Mouse (Mus musculus) liver, adult 2 months (tissue): ENCODE data around the gene Cisd3. TPM values are rescaled to one million over a fixed set of nuclear protein-coding genes. Genes with fewer than 3 reads are reported as not detected.
A peak's percentile ranks its signal among the peaks of the same experiment; 100 is the strongest.

Experiments used
- DNase-seq: peaks from one replicate; pipeline ENCODE4 v3.0.0-alpha.2; 2011; ENCODE audit warnings: low read depth, low spot score; ENCODE audit errors: extremely low read depth
- H3K27ac ChIP-seq: fragments of 200-500 bp; replicated peaks from 2 replicates; pipeline ENCODE4 v1.5.1; 2012; ENCODE audit warnings: low read depth, mild to moderate bottlenecking, control low read depth, inconsistent platforms, low read length; ENCODE audit not compliant: insufficient read depth
- H3K27me3 ChIP-seq: fragments of 200-500 bp; 2 replicates; pipeline ENCODE4 v1.6.1; 2012; ENCODE audit warnings: mild to moderate bottlenecking, moderate library complexity, low read length, inconsistent platforms; ENCODE audit not compliant: control insufficient read depth, insufficient read depth
- H3K36me3 ChIP-seq: fragments of 200-500 bp; 2 replicates; pipeline ENCODE4 v1.6.1; 2012; ENCODE audit warnings: low read length, inconsistent platforms; ENCODE audit not compliant: control insufficient read depth, insufficient read depth
- H3K4me1 ChIP-seq: fragments of 200-500 bp; 2 replicates; pipeline ENCODE4 v1.6.1; 2011; ENCODE audit warnings: low read length; ENCODE audit not compliant: control insufficient read depth, insufficient read depth
- H3K4me3 ChIP-seq: fragments of 200-500 bp; 2 replicates; pipeline ENCODE4 v1.5.1; 2011; ENCODE audit warnings: low read depth, mild to moderate bottlenecking, control low read depth, low read length, moderate library complexity; ENCODE audit not compliant: insufficient read depth
- H3K79me2 ChIP-seq: fragments of 200-500 bp; 2 replicates; pipeline ENCODE4 v1.6.1; 2012; ENCODE audit warnings: inconsistent platforms, mild to moderate bottlenecking, low read length, moderate library complexity; ENCODE audit not compliant: control insufficient read depth, insufficient read depth
- H3K9ac ChIP-seq: fragments of 200-500 bp; 2 replicates; pipeline ENCODE4 v1.6.1; 2012; ENCODE audit warnings: low read depth, mild to moderate bottlenecking, control low read depth, inconsistent platforms, low read length
- CTCF ChIP-seq: fragments of 200-500 bp; IDR thresholded peaks from 2 replicates; pipeline ENCODE4 v1.5.1; 2011; ENCODE audit warnings: low read depth, low read length, control low read depth
- POLR2A ChIP-seq: fragments of 200-500 bp; IDR thresholded peaks from 2 replicates; pipeline ENCODE4 v1.6.1; 2011; ENCODE audit warnings: low read length, control low read depth; ENCODE audit not compliant: insufficient read depth; ENCODE audit errors: extremely low read depth
- WGBS: fragments of 180-500 bp; shearing (Covaris S2); methylation state at CpG from one replicate; pipeline ENCODE4 v1.1.7; 2018; 5-methylcytosine and 5-hydroxymethylcytosine counted together
- polyA plus RNA-seq: library from polyadenylated mRNA; depleted of rRNA; stranded (reverse); fragments of >200 nt; gene quantifications from 2 replicates; pipeline ENCODE4 v1.2.3, GENCODE M21; 2012
- total RNA-seq: library from RNA; depleted of rRNA; stranded (reverse); fragments of >200 nt; gene quantifications from 2 replicates; pipeline ENCODE4 v1.2.3, GENCODE M21; 2014

The Cisd3 gene
- total and polyA plus RNA-seq, 2 experiments: 35.7 to 73.6 TPM

DNA sequence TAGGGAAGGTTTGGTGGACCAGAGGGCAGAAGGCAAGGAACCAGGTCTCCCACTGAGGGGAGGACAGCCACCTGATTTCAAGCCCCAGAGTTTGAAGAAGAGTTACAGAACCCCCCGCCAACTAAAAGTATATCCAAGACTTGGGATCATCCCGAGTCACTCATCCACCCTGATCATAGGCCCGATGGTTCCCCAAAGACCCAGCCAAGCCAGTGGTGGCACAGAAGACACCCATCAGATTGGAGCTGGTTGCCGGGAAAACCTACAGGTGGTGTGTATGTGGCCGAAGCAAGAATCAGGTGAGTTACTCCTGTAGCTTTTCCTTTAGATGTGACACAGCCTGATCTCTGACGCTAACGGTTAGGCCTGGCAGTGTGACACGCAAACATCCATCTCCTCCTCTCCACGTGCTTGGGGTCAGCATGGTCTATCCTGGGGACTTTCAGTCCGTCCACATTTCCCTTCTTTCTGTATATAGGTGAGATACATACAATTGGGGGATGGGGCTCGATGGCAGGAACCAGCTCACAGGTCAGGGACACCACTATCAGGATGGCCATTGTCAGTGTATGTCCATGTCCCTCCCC is 789 bp downstream of the Cisd3 start:
- peak overlapping the region; percentile 60 for H3K9ac ChIP-seq
- H3K27ac ChIP-seq: peak overlapping the region; percentile 81

DNA sequence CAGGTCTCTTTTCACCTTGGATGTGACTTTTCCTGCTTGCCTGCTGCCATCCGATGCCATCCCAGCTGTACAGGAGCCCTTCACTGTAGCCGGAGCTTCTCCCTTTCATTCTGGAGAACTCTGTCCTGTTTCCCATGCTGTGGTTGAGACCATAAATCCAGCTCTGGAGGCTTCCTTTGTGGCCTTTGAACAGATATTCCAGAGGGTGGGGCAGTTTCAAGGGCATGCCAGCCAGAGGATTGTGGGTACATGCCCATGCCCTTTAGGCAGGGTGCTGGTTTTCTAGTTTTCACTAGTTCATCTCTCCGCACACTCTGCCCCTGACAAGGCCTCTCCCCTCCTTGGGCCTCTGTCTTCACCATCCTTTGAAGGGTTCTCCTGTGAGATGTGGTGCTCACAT is 1.4 kb downstream of the Cisd3 start:
- TF ChIP-seq CTCF: no peak
- 0 out of 2 replicates have a peak, but pooled peaks have one; percentile 17 for TF ChIP-seq POLR2A
- 46% methylated on average over 3 of the region's 3 CpGs for WGBS
- H3K4me1 ChIP-seq: peaks cover 9% of the 10 kb centered on the region
- peak overlapping the region; percentile 60 for H3K9ac ChIP-seq
- peak; percentile 74 for DNase-seq
- H3K27me3 ChIP-seq: no peaks in the 10 kb centered on the region
- H3K79me2 ChIP-seq: no peaks in the 10 kb centered on the region; the same call in 1 of the 2 replicates
- H3K36me3 ChIP-seq: no peaks in the 10 kb centered on the region
- H3K27ac ChIP-seq: peak overlapping the region; percentile 81
- H3K4me3 ChIP-seq: peak overlapping the region; percentile 67

More for the DNA sequence above, 789 bp downstream of the Cisd3 start:
- no peaks in the 10 kb centered on the region; the same call in 1 of the 2 replicates for H3K79me2 ChIP-seq
- no peak for TF ChIP-seq CTCF
- no peak for TF ChIP-seq POLR2A
- H3K4me3 ChIP-seq: peak overlapping the region; percentile 67
- peaks cover 9% of the 10 kb centered on the region for H3K4me1 ChIP-seq
- H3K27me3 ChIP-seq: no peaks in the 10 kb centered on the region
- no peaks in the 10 kb centered on the region for H3K36me3 ChIP-seq
- DNase-seq: peak; percentile 40
- 26% methylated on average over 11 of the region's 11 CpGs for WGBS

DNA sequence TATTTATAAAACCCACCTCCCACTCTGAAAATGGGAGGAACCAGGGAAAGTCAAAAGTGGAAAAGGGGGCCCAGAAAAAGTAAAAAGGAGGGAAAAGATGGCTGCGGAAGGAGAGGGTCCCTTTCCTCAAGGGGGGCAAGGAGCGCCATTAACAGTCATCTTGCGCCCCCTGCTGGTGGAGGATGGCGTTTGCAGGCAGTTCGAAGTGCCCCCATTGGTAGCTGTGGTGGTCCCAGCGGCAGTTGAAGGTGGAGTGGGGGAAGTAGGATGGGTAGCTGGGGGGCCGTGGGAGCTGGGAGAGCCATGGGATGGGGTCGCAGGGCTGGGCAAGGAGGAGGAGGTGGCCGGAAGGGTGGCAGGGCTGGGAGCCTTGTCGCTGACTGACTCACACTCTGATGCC is 4.2 kb downstream of the Cisd3 start:
- Histone ChIP-seq H3K27ac (no peak overlapping the region), H3K4me1 (peaks cover 9% of the 10 kb centered on the region), H3K9ac (no peak overlapping the region), H3K27me3 (no peaks in the 10 kb centered on the region), H3K79me2 (no peaks in the 10 kb centered on the region; the same call in 1 of the 2 replicates), H3K36me3 (no peaks in the 10 kb centered on the region), H3K4me3 (no peak overlapping the region)
- peak; percentile 90 for TF ChIP-seq CTCF
- no peak for TF ChIP-seq POLR2A
- 45% methylated on average over 10 of the region's 10 CpGs for WGBS
- DNase-seq: no peak

DNA sequence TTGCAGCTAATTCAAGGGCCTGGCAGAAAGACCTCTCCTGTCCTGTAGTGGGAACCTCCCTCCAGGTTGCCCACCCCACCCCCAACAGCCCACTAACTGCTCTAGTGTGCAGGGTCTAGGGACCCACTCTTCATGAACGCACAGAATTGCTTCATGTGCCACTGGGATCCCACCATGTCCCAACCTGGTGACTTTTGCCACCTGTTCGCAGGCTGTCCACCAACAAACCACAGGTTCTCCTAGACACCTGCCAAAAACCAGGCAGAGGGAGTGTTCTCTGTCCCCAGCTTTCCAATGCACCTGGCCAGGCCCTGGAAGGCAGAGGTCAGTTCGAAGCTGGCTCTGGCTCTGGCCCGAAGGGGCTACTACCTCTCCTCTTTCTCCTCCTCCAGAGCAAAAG is 8.8 kb downstream of the Cisd3 start:
- Histone ChIP-seq H3K79me2 (no peaks in the 10 kb centered on the region), H3K4me1 (peaks cover 2% of the 10 kb centered on the region; the same call in 1 of the 2 replicates), H3K4me3 (no peak overlapping the region), H3K27me3 (no peaks in the 10 kb centered on the region), H3K36me3 (no peaks in the 10 kb centered on the region), H3K9ac (no peak overlapping the region), H3K27ac (no peak overlapping the region)
- TF ChIP-seq CTCF: no peak
- no peak for TF ChIP-seq POLR2A
- DNase-seq: no peak
- WGBS: 59% methylated on average over 4 of the region's 4 CpGs

DNA sequence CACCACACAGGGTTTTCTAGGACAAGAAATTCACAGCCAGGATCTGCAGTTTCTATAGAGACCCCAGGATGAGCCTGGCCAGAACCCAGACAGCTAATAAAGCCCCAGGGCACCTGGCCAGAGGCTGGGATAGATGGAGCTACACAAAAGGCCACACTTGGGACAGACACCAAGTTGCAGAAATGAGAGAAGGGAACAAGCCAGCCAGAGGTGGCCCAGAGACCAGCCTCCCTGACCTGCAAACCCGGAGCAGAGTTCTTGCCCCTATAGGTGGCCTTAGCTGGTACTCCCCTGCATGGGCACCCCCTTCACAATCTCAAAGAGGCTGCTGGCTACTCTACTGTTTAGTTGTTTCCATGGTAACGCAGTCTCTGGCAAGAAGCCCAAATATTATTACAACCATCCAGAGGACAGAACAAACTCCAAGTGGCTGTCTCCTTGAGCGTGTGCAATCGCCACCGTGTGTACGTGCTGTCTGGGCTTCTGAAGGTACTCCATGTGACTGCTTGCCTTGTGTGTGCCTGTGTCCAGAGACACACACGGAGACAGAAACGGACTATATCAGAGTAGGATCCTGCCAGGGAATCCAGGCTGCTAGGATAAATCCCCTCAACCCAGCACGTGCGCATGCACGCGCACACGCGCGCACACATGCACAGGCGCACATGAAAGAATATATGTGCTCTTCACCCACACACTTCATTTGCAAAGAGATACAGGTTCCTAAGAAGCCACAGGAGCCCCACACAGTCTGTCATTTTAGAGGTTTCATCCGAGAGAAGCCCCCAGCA is 9.5 kb downstream of the Cisd3 start:
- peaks cover 2% of the 10 kb centered on the region; the same call in 1 of the 2 replicates for H3K4me1 ChIP-seq
- H3K36me3 ChIP-seq: no peaks in the 10 kb centered on the region
- no peak overlapping the region for H3K27ac ChIP-seq
- H3K27me3 ChIP-seq: no peaks in the 10 kb centered on the region
- no peak overlapping the region for H3K9ac ChIP-seq
- WGBS: 60% methylated on average over 17 of the region's 17 CpGs
- H3K79me2 ChIP-seq: no peaks in the 10 kb centered on the region
- TF ChIP-seq CTCF (no peak), POLR2A (no peak)
- no peak overlapping the region for H3K4me3 ChIP-seq
- DNase-seq: peak; percentile 39
